ENCODE assay signal across 9 mouse cellular contexts in genomic region chr1:93826540-93826835, GRCm38 (mm10). TPM values are rescaled to one million over a fixed set of nuclear protein-coding genes. Genes with fewer than 3 reads are reported as not detected.
A peak's percentile ranks its signal among the peaks of the same experiment; 100 is the strongest.
DNase-seq lines count a peak whose midpoint lies in the region; ATAC-seq and TF ChIP-seq lines count a peak whose summit lies in the region.
"Had no signal": no experiment of that assay in that cellular context is flagged by ENCODE, and none has a peak within 500 bp of the region (broad histone marks: within the 10 kb centered on the region; RNA-seq: fewer than 3 reads in every experiment).

No protein-coding gene starts in this region.

- peaks cover 9% of the 10 kb centered on the region; the same call in 1 of the 2 replicates for H3K4me1 ChIP-seq in cerebellum, adult 2 months (ENCODE audit: control insufficient read depth, insufficient read depth, low read length)
- H3K4me1 ChIP-seq in lung, embryonic 14.5 days (ENCODE audit: insufficient read depth) = peaks cover 3% of the 10 kb centered on the region; the same call in 1 of the 2 replicates
- H3K4me1 ChIP-seq in intestine, embryonic 14.5 days (replicated peaks; ENCODE audit: control insufficient read depth, insufficient read depth, low read length) = peaks cover 15% of the 10 kb centered on the region; the same call in 1 of the 2 replicates

- DNase-seq in cerebellum, adult 2 months = no peak
- no peak for DNase-seq in cerebellum, adult 11 months
- DNase-seq in lung, embryonic 14.5 days = no peak
- DNase-seq in lung, adult 18-20 months = no peak
- no peak for DNase-seq in intestine, embryonic 14.5 days (ENCODE audit: low spot score)
- DNase-seq in natural killer cell, adult 2 months (ENCODE audit: low spot score in 2 of 2) = no peak

- H3K79me2 ChIP-seq in myocyte (ENCODE audit: control insufficient read depth, insufficient read depth) = no peaks in the 10 kb centered on the region

- 81% methylated on average over 9 of the region's 9 CpGs for WGBS in cerebellum, adult 2 months
- WGBS in lung, embryonic 14.5 days = 87% methylated on average over 9 of the region's 9 CpGs
- WGBS in intestine, embryonic 14.5 days = 94% methylated on average over 9 of the region's 9 CpGs

- no peak overlapping the region for H3K9ac ChIP-seq in lung, embryonic 14.5 days
- no peak overlapping the region for H3K9ac ChIP-seq in intestine, embryonic 14.5 days (ENCODE audit: low read length)

- no peak overlapping the region for H3ac ChIP-seq in myocyte (ENCODE audit: control insufficient read depth, insufficient read length)

- H3K9me3 ChIP-seq in lung, embryonic 14.5 days (ENCODE audit: low read depth, low read length) = no peaks in the 10 kb centered on the region
- no peaks in the 10 kb centered on the region for H3K9me3 ChIP-seq in intestine, embryonic 14.5 days (ENCODE audit: control insufficient read depth, low read length)

- no peaks in the 10 kb centered on the region for H3K27me3 ChIP-seq in cerebellum, adult 2 months (ENCODE audit: control insufficient read depth, insufficient read depth, low read length)
- no peaks in the 10 kb centered on the region for H3K27me3 ChIP-seq in lung, embryonic 14.5 days (ENCODE audit: insufficient read depth, low read length)
- no peaks in the 10 kb centered on the region for H3K27me3 ChIP-seq in intestine, embryonic 14.5 days (replicated peaks; ENCODE audit: control insufficient read depth, insufficient read depth, low read length)
- H3K27me3 ChIP-seq in myocyte (ENCODE audit: control insufficient read depth, insufficient read depth, insufficient read length) = no peaks in the 10 kb centered on the region

- TF ChIP-seq POLR2A in cerebellum, adult 2 months (IDR thresholded peaks at IDR 0.05; ENCODE audit: borderline replicate concordance, insufficient read depth, low read length) = no peak
- no peak for TF ChIP-seq POLR2A in myocyte (IDR thresholded peaks at IDR 0.05; ENCODE audit: insufficient read length, low read depth)

- no peak for ATAC-seq in lung, embryonic 14.5 days (ENCODE audit: insufficient read depth)
- ATAC-seq in intestine, embryonic 14.5 days (replicated peaks; ENCODE audit: low FRiP score, low TSS enrichment, low read depth) = no peak
- ATAC-seq in CD4-positive, CD25-positive, alpha-beta regulatory T cell, adult 4 months = no peak

- no peak for TF ChIP-seq CTCF in cerebellum, adult 2 months (IDR thresholded peaks at IDR 0.05; ENCODE audit: borderline replicate concordance, insufficient read depth, low read depth, low read length)
- TF ChIP-seq CTCF in lung, embryonic 14.5 days (IDR thresholded peaks at IDR 0.05; ENCODE audit: low read depth) = no peak

- H3K36me3 ChIP-seq in lung, embryonic 14.5 days (ENCODE audit: insufficient read depth) = peaks cover 5% of the 10 kb centered on the region; the same call in 1 of the 2 replicates
- H3K36me3 ChIP-seq in intestine, embryonic 14.5 days (ENCODE audit: control insufficient read depth, insufficient read depth, low read length) = peaks cover 2% of the 10 kb centered on the region
- H3K36me3 ChIP-seq in myocyte (ENCODE audit: control insufficient read depth, insufficient read depth) = no peaks in the 10 kb centered on the region

- H3K4me2 ChIP-seq in lung, embryonic 14.5 days = peak overlapping the region; percentile 89
- no peak overlapping the region; the same call in 1 of the 2 replicates for H3K4me2 ChIP-seq in intestine, embryonic 14.5 days (ENCODE audit: low read length)
- no peak overlapping the region for H3K4me2 ChIP-seq in myocyte (ENCODE audit: low read depth)

- peak overlapping the region; percentile 13 for H3K4me3 ChIP-seq in cerebellum, adult 2 months (replicated peaks; ENCODE audit: insufficient read depth, low read depth, low read length)
- H3K4me3 ChIP-seq in lung, embryonic 14.5 days (ENCODE audit: low read depth, low read length) = no peak overlapping the region
- 0 out of 2 replicates have a peak overlapping the region, but pooled peaks have one; percentile 64 for H3K4me3 ChIP-seq in intestine, embryonic 14.5 days (ENCODE audit: low read depth, low read length)
- H3K4me3 ChIP-seq in myocyte = peak overlapping the region; percentile 49

- 0 out of 2 replicates have a peak overlapping the region, but pooled peaks have one; percentile 37 for H3K27ac ChIP-seq in cerebellum, adult 2 months (ENCODE audit: insufficient read depth, low read length)
- H3K27ac ChIP-seq in lung, embryonic 14.5 days (ENCODE audit: low read depth) = no peak overlapping the region
- no peak overlapping the region for H3K27ac ChIP-seq in intestine, embryonic 14.5 days (ENCODE audit: low read depth)

TF ChIP-seq in myocyte, 11 proteins besides CTCF, POLR2A, EP300 and RAD21:
- no peak for TF ChIP-seq MAX (IDR thresholded peaks at IDR 0.05; ENCODE audit: low read depth)
- no peak for TF ChIP-seq TCF12 (IDR thresholded peaks at IDR 0.05; ENCODE audit: insufficient read depth, poor library complexity, severe bottlenecking)
- TF ChIP-seq TCF3 (IDR thresholded peaks at IDR 0.05; ENCODE audit: insufficient read length, low read depth) = no peak
- TF ChIP-seq MYOD1 (IDR thresholded peaks at IDR 0.05; ENCODE audit: control insufficient read depth in 1 of 3, insufficient read length in 2 of 3, low read depth in 2 of 3) = no peak
- no peak for TF ChIP-seq POLR2AphosphoS2 (IDR thresholded peaks at IDR 0.05; ENCODE audit: insufficient read length, low read depth)
- no peak for TF ChIP-seq MYOG (IDR thresholded peaks at IDR 0.05; ENCODE audit: control insufficient read depth in 1 of 3, insufficient read depth in 1 of 3, insufficient read length in 2 of 3, low read depth in 2 of 3)
- TF ChIP-seq REST (IDR thresholded peaks at IDR 0.05; ENCODE audit: insufficient read depth, insufficient read length) = no peak
- TF ChIP-seq E2F4 (IDR thresholded peaks at IDR 0.05; ENCODE audit: insufficient read depth) = no peak
- TF ChIP-seq SRF (IDR thresholded peaks at IDR 0.05; ENCODE audit: control insufficient read depth, insufficient read length, low read depth) = no peak
- no peak for TF ChIP-seq USF1 (IDR thresholded peaks at IDR 0.05; ENCODE audit: low read depth)
- TF ChIP-seq CEBPB (IDR thresholded peaks at IDR 0.05; ENCODE audit: insufficient read depth, poor library complexity, severe bottlenecking) = no peak
TF ChIP-seq in myocyte: peak in this region for 0.

RNA-seq across cellular contexts. Expression of gene D2hgdh, which starts 1.8 kb away (rescaled TPM):
- 16.7 and 18.2 TPM in 2 replicates for polyA plus RNA-seq in cerebellum, adult 2 months (2012; rRNA removed)
- polyA plus RNA-seq in lung, embryonic 14.5 days (2014; fragmentation: Nextera tagmentation; extraction: Ambion mirVana) = 11.0 and 11.1 TPM in 2 replicates
- 13.5 and 14.8 TPM in 2 replicates for polyA plus RNA-seq in intestine, embryonic 14.5 days (2014; fragmentation: Nextera tagmentation; extraction: Ambion mirVana)
- polyA plus RNA-seq in myocyte (2012; fragmentation: generic; extraction: Trizol) = 7.6 TPM
- 10 to 100 TPM; 24.5 to 37.2 TPM for polyA plus RNA-seq in CD4-positive, CD25-positive, alpha-beta regulatory T cell, adult 4 months (2017; shearing (Covaris generic))

RNA-seq across cellular contexts. Expression of gene Ing5, which starts 22.7 kb away (rescaled TPM):
- polyA plus RNA-seq in cerebellum, adult 2 months (2012; rRNA removed) = 7.5 TPM in 2 replicates
- polyA plus RNA-seq in lung, embryonic 14.5 days (2014; fragmentation: Nextera tagmentation; extraction: Ambion mirVana) = 22.7 and 24.8 TPM in 2 replicates
- 19.7 and 23.2 TPM in 2 replicates for polyA plus RNA-seq in intestine, embryonic 14.5 days (2014; fragmentation: Nextera tagmentation; extraction: Ambion mirVana)
- polyA plus RNA-seq in myocyte (2012; fragmentation: generic; extraction: Trizol) = 3.3 TPM
- 10 to 100 TPM; 25.4 to 36.9 TPM for polyA plus RNA-seq in CD4-positive, CD25-positive, alpha-beta regulatory T cell, adult 4 months (2017; shearing (Covaris generic))

RNA-seq across cellular contexts. Expression of gene Dtymk, which starts 24.8 kb away (rescaled TPM):
- polyA plus RNA-seq in cerebellum, adult 2 months (2012; rRNA removed) = 96.5 and 100 TPM in 2 replicates
- 286 and 295 TPM in 2 replicates for polyA plus RNA-seq in lung, embryonic 14.5 days (2014; fragmentation: Nextera tagmentation; extraction: Ambion mirVana)
- 272 and 288 TPM in 2 replicates for polyA plus RNA-seq in intestine, embryonic 14.5 days (2014; fragmentation: Nextera tagmentation; extraction: Ambion mirVana)
- polyA plus RNA-seq in myocyte (2012; fragmentation: generic; extraction: Trizol) = 81.4 TPM
- polyA plus RNA-seq in CD4-positive, CD25-positive, alpha-beta regulatory T cell, adult 4 months (2017; shearing (Covaris generic)) = 100 to 1,000 TPM; 120 to 147 TPM

RNA-seq across cellular contexts. Expression of gene Gal3st2, which starts 34.6 kb away (rescaled TPM):
- not detected in 2 replicates for polyA plus RNA-seq in cerebellum, adult 2 months (2012; rRNA removed)
- polyA plus RNA-seq in lung, embryonic 14.5 days (2014; fragmentation: Nextera tagmentation; extraction: Ambion mirVana) = not detected in 2 replicates
- 0.09 and 0.19 TPM in 2 replicates for polyA plus RNA-seq in intestine, embryonic 14.5 days (2014; fragmentation: Nextera tagmentation; extraction: Ambion mirVana)
- polyA plus RNA-seq in myocyte (2012; fragmentation: generic; extraction: Trizol) = 0.14 TPM
- not detected for polyA plus RNA-seq in CD4-positive, CD25-positive, alpha-beta regulatory T cell, adult 4 months (2017; shearing (Covaris generic))
- polyA plus RNA-seq: embryonic facial prominence, embryonic 11.5 days had no signal
